Mouse (Mus musculus): ENCODE measurements around the gene Angel2. TPM values are rescaled to one million over a fixed set of nuclear protein-coding genes. Genes with fewer than 3 reads are reported as not detected.

Angel2 gene
- total and polyA plus RNA-seq, 3 experiments, result 25.1 to 33.7 TPM; not detected in 1

- no peaks in the 10 kb centered on the region for H3K79me2 ChIP-seq (ENCODE audit: control insufficient read depth, insufficient read depth, low read length, poor library complexity)
- no peak overlapping the region for H3K9ac ChIP-seq (ENCODE audit: control insufficient read depth, low read depth, low read length, poor library complexity, severe bottlenecking)
- H3K4me3 ChIP-seq (ENCODE audit: control insufficient read depth in 1 of 2, insufficient read depth in 1 of 2, low read depth in 2 of 2, low read length in 2 of 2), result no peak overlapping the region
- no peak for DNase-seq (ENCODE audit: low read depth, low spot score)
- no peak overlapping the region for H3K27ac ChIP-seq (ENCODE audit: control insufficient read depth, low read depth, low read length)
- peaks cover 0 to 3% of the 10 kb centered on the region in 2 experiments; a peak in 2 of 4 replicates for H3K36me3 ChIP-seq (ENCODE audit: control insufficient read depth in 1 of 2, insufficient read depth in 2 of 2, low read length in 2 of 2)
- H3K9me3 ChIP-seq (replicated peaks; ENCODE audit: insufficient read depth, low read length), result no peaks in the 10 kb centered on the region
- peaks cover 0 to 2% of the 10 kb centered on the region in 2 experiments; a peak in 1 of 4 replicates for H3K4me1 ChIP-seq (ENCODE audit: control insufficient read depth in 1 of 2, insufficient read depth in 2 of 2, low read length in 2 of 2)
- H3K27me3 ChIP-seq (ENCODE audit: control insufficient read depth in 1 of 2, insufficient read depth in 2 of 2, low read length in 2 of 2), result no peaks in the 10 kb centered on the region
- no peak for TF ChIP-seq ZKSCAN1 (IDR thresholded peaks at IDR 0.05; ENCODE audit: low read depth, low read length)
- no peak for TF ChIP-seq ZC3H11A (IDR thresholded peaks at IDR 0.05; ENCODE audit: low read depth, low read length)
- no peak for TF ChIP-seq ETS1 (IDR thresholded peaks at IDR 0.05; ENCODE audit: low read depth, low read length)
- TF ChIP-seq TAL1 (IDR thresholded peaks at IDR 0.05; ENCODE audit: low read length), result no peak
- no peak for TF ChIP-seq MYB (IDR thresholded peaks at IDR 0.05; ENCODE audit: low read depth, low read length)
- no peak for TF ChIP-seq RAD21 (IDR thresholded peaks at IDR 0.05; ENCODE audit: low read depth, low read length)
- no peak for TF ChIP-seq BHLHE40 (IDR thresholded peaks at IDR 0.05; ENCODE audit: borderline replicate concordance, low read depth, low read length)
These were observed 28.1 kb downstream of the Angel2 start for GRCm38 (mm10) chr1:190953009-190953408.

DNA sequence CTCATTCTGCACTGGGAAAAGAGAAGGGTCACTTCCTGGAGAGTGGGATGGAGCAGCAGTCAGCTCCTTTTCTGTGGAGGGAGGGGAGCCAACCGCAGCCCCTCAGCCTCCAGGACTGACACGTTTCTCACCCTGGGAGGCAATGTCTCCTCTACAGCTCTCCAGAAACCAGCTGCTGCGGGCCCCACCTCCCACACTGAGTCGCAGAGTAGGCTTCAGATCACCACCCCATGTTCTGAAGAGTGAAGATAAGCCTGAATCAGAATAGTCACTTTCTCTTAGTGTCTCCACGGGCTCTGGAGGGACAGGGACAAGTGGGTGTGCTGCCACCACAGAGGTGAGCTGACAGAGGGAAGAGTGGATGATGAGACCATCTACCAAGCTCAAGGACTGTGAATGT is 33.9 kb downstream of the Angel2 start:
- no peaks in the 10 kb centered on the region for H3K36me3 ChIP-seq (ENCODE audit: control insufficient read depth in 1 of 2, insufficient read depth in 2 of 2, low read length in 2 of 2)
- no peaks in the 10 kb centered on the region for H3K9me3 ChIP-seq (replicated peaks; ENCODE audit: insufficient read depth, low read length)
- H3K9ac ChIP-seq (ENCODE audit: control insufficient read depth, low read depth, low read length, poor library complexity, severe bottlenecking), result no peak overlapping the region
- DNase-seq (ENCODE audit: low read depth, low spot score), result no peak
- TF ChIP-seq ZC3H11A (IDR thresholded peaks at IDR 0.05; ENCODE audit: low read depth, low read length) (no peak), UBTF (IDR thresholded peaks at IDR 0.05; ENCODE audit: borderline replicate concordance, insufficient read depth, low read depth, low read length) (no peak), TAL1 (IDR thresholded peaks at IDR 0.05; ENCODE audit: low read length) (no peak), EP300 (IDR thresholded peaks at IDR 0.05; ENCODE audit: low read depth in 1 of 2, low read length in 2 of 2) (no peak)
- no peaks in the 10 kb centered on the region for H3K79me2 ChIP-seq (ENCODE audit: control insufficient read depth, insufficient read depth, low read length, poor library complexity)
- no peak overlapping the region for H3K27ac ChIP-seq (ENCODE audit: control insufficient read depth, low read depth, low read length)
- H3K4me3 ChIP-seq (ENCODE audit: control insufficient read depth in 1 of 2, insufficient read depth in 1 of 2, low read depth in 2 of 2, low read length in 2 of 2), result no peak overlapping the region
- no peaks in the 10 kb centered on the region for H3K4me1 ChIP-seq (ENCODE audit: control insufficient read depth in 1 of 2, insufficient read depth in 2 of 2, low read length in 2 of 2)
- no peaks in the 10 kb centered on the region for H3K27me3 ChIP-seq (ENCODE audit: control insufficient read depth in 1 of 2, insufficient read depth in 2 of 2, low read length in 2 of 2)

DNA sequence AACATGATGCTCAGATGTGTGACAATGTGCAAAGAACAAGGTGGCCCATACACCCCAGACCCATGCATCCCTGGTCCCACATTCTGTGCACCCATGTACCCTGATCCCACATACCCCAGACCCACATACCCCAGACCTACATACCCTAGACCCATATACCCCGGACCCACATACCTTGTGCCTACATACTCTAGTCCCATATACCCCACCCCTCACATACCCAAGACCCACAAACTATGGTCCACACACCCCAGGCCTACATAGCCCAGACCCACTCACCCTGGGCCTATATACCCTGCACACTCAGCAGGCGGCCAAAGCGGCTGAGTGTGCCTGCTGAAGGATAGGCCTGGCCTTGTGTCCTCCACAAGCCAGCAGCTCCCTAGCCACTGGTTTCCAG is 37.8 kb downstream of the Angel2 start:
- Histone ChIP-seq H3K27me3 (ENCODE audit: control insufficient read depth in 1 of 2, insufficient read depth in 2 of 2, low read length in 2 of 2) (no peaks in the 10 kb centered on the region), H3K4me3 (ENCODE audit: control insufficient read depth in 1 of 2, insufficient read depth in 1 of 2, low read depth in 2 of 2, low read length in 2 of 2) (no peak overlapping the region), H3K9ac (ENCODE audit: control insufficient read depth, low read depth, low read length, poor library complexity, severe bottlenecking) (no peak overlapping the region), H3K79me2 (ENCODE audit: control insufficient read depth, insufficient read depth, low read length, poor library complexity) (no peaks in the 10 kb centered on the region), H3K4me1 (ENCODE audit: control insufficient read depth in 1 of 2, insufficient read depth in 2 of 2, low read length in 2 of 2) (no peaks in the 10 kb centered on the region), H3K27ac (ENCODE audit: control insufficient read depth, low read depth, low read length) (no peak overlapping the region), H3K36me3 (ENCODE audit: control insufficient read depth in 1 of 2, insufficient read depth in 2 of 2, low read length in 2 of 2) (no peaks in the 10 kb centered on the region), H3K9me3 (replicated peaks; ENCODE audit: insufficient read depth, low read length) (no peaks in the 10 kb centered on the region)
- TF ChIP-seq GATA1 (IDR thresholded peaks at IDR 0.05; ENCODE audit: low read depth, low read length) (no peak), ZMIZ1 (IDR thresholded peaks at IDR 0.05; ENCODE audit: low read depth, low read length) (no peak), ELF1 (IDR thresholded peaks at IDR 0.05; ENCODE audit: low read depth, low read length) (no peak), MAX (IDR thresholded peaks at IDR 0.05; ENCODE audit: low read length) (no peak), TCF12 (IDR thresholded peaks at IDR 0.05; ENCODE audit: low read depth, low read length) (no peak), MAFK (IDR thresholded peaks at IDR 0.05; ENCODE audit: borderline replicate concordance, low read depth, low read length) (no peak), TBP (IDR thresholded peaks at IDR 0.05; ENCODE audit: low read depth, low read length) (no peak), POLR2AphosphoS2 (IDR thresholded peaks at IDR 0.05; ENCODE audit: low read length) (no peak), RCOR1 (IDR thresholded peaks at IDR 0.05; ENCODE audit: low read depth, low read length) (no peak), SIN3A (IDR thresholded peaks at IDR 0.05; ENCODE audit: low read length) (no peak), POLR2A (IDR thresholded peaks at IDR 0.05; ENCODE audit: control insufficient read depth in 1 of 2, insufficient read depth in 1 of 2, low read depth in 1 of 2, low read length in 2 of 2, poor library complexity in 1 of 2) (no peak), POLR2AphosphoS5 (IDR thresholded peaks at IDR 0.05; ENCODE audit: borderline replicate concordance, low read depth, low read length) (no peak), ZC3H11A (IDR thresholded peaks at IDR 0.05; ENCODE audit: low read depth, low read length) (no peak), USF2 (IDR thresholded peaks at IDR 0.05; ENCODE audit: borderline replicate concordance in 1 of 2, insufficient read depth in 1 of 2, low read depth in 1 of 2, low read length in 2 of 2) (no peak), TAL1 (IDR thresholded peaks at IDR 0.05; ENCODE audit: low read length) (no peak), E2F4 (IDR thresholded peaks at IDR 0.05; ENCODE audit: borderline replicate concordance, low read depth, low read length) (no peak), BHLHE40 (IDR thresholded peaks at IDR 0.05; ENCODE audit: borderline replicate concordance, low read depth, low read length) (no peak), USF1 (IDR thresholded peaks at IDR 0.05; ENCODE audit: low read depth, low read length) (no peak), CTCF (IDR thresholded peaks at IDR 0.05 in 2 of 3, conservative IDR thresholded peaks at IDR 0.05 in 1 of 3; ENCODE audit: control insufficient read depth in 1 of 3, insufficient read depth in 1 of 3, low read depth in 2 of 3, low read length in 3 of 3, poor library complexity in 1 of 3, severe bottlenecking in 1 of 3) (no peak), SMC3 (IDR thresholded peaks at IDR 0.05; ENCODE audit: low read depth, low read length) (no peak)
- DNase-seq (ENCODE audit: low read depth, low spot score), result no peak

Measured in MEL (cell line).